Mouse (Mus musculus) spleen, adult 2 months (tissue): ENCODE results near the gene Enah. TPM values are rescaled to one million over a fixed set of nuclear protein-coding genes. Genes with fewer than 3 reads are reported as not detected.

ENCODE experiments used
- DNase-seq, 2 experiments: peaks; one replicate each; pipeline versions ENCODE4 v3.0.0 to v3.0.0-alpha.2; 2012 to 2021; ENCODE audit warnings: low spot score in 2 of 2, low read depth in 1 of 2
- H3K27ac ChIP-seq: fragments of 200-500 bp; 2 replicates; pipeline ENCODE4 v1.5.1; 2012; ENCODE audit warnings: low read length, inconsistent platforms; ENCODE audit not compliant: insufficient read depth
- H3K27me3 ChIP-seq: fragments of 200-500 bp; 2 replicates; pipeline ENCODE4 v1.6.1; 2012; ENCODE audit warnings: mild to moderate bottlenecking, moderate library complexity, low read length, inconsistent platforms; ENCODE audit not compliant: control insufficient read depth, insufficient read depth
- H3K36me3 ChIP-seq: fragments of 200-500 bp; 2 replicates; pipeline ENCODE4 v1.6.1; 2012; ENCODE audit warnings: mild to moderate bottlenecking, low read length, inconsistent platforms; ENCODE audit not compliant: control insufficient read depth, insufficient read depth
- H3K4me1 ChIP-seq: fragments of 200-500 bp; 2 replicates; pipeline ENCODE4 v1.6.1; 2011; ENCODE audit warnings: inconsistent platforms; ENCODE audit not compliant: control insufficient read depth, insufficient read depth, insufficient read length
- H3K4me3 ChIP-seq: fragments of 200-500 bp; 2 replicates; pipeline ENCODE4 v1.5.1; 2011; ENCODE audit warnings: mild to moderate bottlenecking, inconsistent platforms; ENCODE audit not compliant: insufficient read depth, insufficient read length; ENCODE audit errors: extremely low read depth
- CTCF ChIP-seq: fragments of 200-500 bp; IDR thresholded peaks from 2 replicates; pipeline ENCODE4 v1.5.1; 2011; ENCODE audit warnings: mild to moderate bottlenecking, inconsistent platforms; ENCODE audit not compliant: insufficient read depth, insufficient read length, insufficient replicate concordance; ENCODE audit errors: extremely low read depth
- POLR2A ChIP-seq: fragments of 200-500 bp; IDR thresholded peaks from 2 replicates; pipeline ENCODE4 v1.6.1; 2011; ENCODE audit warnings: low read depth, low read length, inconsistent platforms
- WGBS: fragments of 180-500 bp; shearing (Covaris S2); methylation state at CpG from one replicate; pipeline ENCODE4 v1.1.7; 2018; 5-methylcytosine and 5-hydroxymethylcytosine counted together
- polyA plus RNA-seq: library from polyadenylated mRNA; depleted of rRNA; stranded (reverse); fragments of >200 nt; gene quantifications from 2 replicates; pipeline ENCODE4 v1.2.3, GENCODE M21; 2012

The Enah gene
- polyA plus RNA-seq, 1 experiment, result 1.5 TPM

GRCm38 (mm10) chr1:182019266-182019925 is 394 bp downstream of the Enah start:
- Histone ChIP-seq H3K36me3 (no peaks in the 10 kb centered on the region), H3K27me3 (peaks cover 19% of the 10 kb centered on the region), H3K4me1 (peaks cover 4% of the 10 kb centered on the region; the same call in 1 of the 2 replicates), H3K4me3 (peak overlapping the region; percentile 47), H3K27ac (no peak overlapping the region)
- WGBS, result 2% methylated on average over 74 of the region's 104 CpGs
- DNase-seq, result no peak
- TF ChIP-seq POLR2A (no peak), CTCF (no peak)

GRCm38 (mm10) chr1:182018397-182019265 is 1.2 kb downstream of the Enah start:
- H3K27ac ChIP-seq, result no peak overlapping the region
- no peaks in the 10 kb centered on the region for H3K36me3 ChIP-seq
- H3K4me3 ChIP-seq, result peak overlapping the region; percentile 47
- peaks cover 19% of the 10 kb centered on the region for H3K27me3 ChIP-seq
- H3K4me1 ChIP-seq, result peaks cover 4% of the 10 kb centered on the region; the same call in 1 of the 2 replicates
- no peak for TF ChIP-seq POLR2A
- no peak for TF ChIP-seq CTCF
- DNase-seq, result no peak
- WGBS, result 8% methylated on average over 29 of the region's 29 CpGs

GRCm38 (mm10) chr1:182005831-182006230 is 14.0 kb downstream of the Enah start:
- Histone ChIP-seq H3K4me3 (no peak overlapping the region), H3K27ac (no peak overlapping the region), H3K36me3 (no peaks in the 10 kb centered on the region), H3K4me1 (no peaks in the 10 kb centered on the region), H3K27me3 (no peaks in the 10 kb centered on the region)
- WGBS, result 6% methylated on average over 1 of the region's 1 CpGs
- no peak for DNase-seq
- TF ChIP-seq CTCF, result no peak
- TF ChIP-seq POLR2A, result no peak

- WGBS, result 92% methylated on average over 4 of the region's 4 CpGs
- H3K36me3 ChIP-seq, result no peaks in the 10 kb centered on the region
- no peak for TF ChIP-seq POLR2A
- no peak for TF ChIP-seq CTCF
- DNase-seq, result no peak
- no peaks in the 10 kb centered on the region for H3K27me3 ChIP-seq
- H3K27ac ChIP-seq, result no peak overlapping the region
- H3K4me1 ChIP-seq, result no peaks in the 10 kb centered on the region
- H3K4me3 ChIP-seq, result no peak overlapping the region
Measured at GRCm38 (mm10) chr1:181998673-181999072, 21.1 kb downstream of the Enah start.

GRCm38 (mm10) chr1:181997791-181998190 is 22.0 kb downstream of the Enah start:
- H3K4me3 ChIP-seq, result no peak overlapping the region
- TF ChIP-seq POLR2A (no peak), CTCF (no peak)
- H3K4me1 ChIP-seq, result no peaks in the 10 kb centered on the region
- no peaks in the 10 kb centered on the region for H3K36me3 ChIP-seq
- no peak for DNase-seq
- H3K27me3 ChIP-seq, result no peaks in the 10 kb centered on the region
- 87% methylated on average over 3 of the region's 3 CpGs for WGBS
- H3K27ac ChIP-seq, result no peak overlapping the region

- no peak for TF ChIP-seq CTCF
- no peak for TF ChIP-seq POLR2A
- DNase-seq, result no peak
- H3K4me1 ChIP-seq, result no peaks in the 10 kb centered on the region
- WGBS, result 80% methylated on average over 5 of the region's 5 CpGs
- no peak overlapping the region for H3K27ac ChIP-seq
- H3K36me3 ChIP-seq, result no peaks in the 10 kb centered on the region
- no peaks in the 10 kb centered on the region for H3K27me3 ChIP-seq
- no peak overlapping the region for H3K4me3 ChIP-seq
Measured at GRCm38 (mm10) chr1:181993597-181993996, 26.2 kb downstream of the Enah start.

- no peaks in the 10 kb centered on the region for H3K27me3 ChIP-seq
- H3K27ac ChIP-seq, result no peak overlapping the region
- no peak for TF ChIP-seq CTCF
- no peak for TF ChIP-seq POLR2A
- no peaks in the 10 kb centered on the region for H3K36me3 ChIP-seq
- DNase-seq, result no peak
- no peaks in the 10 kb centered on the region for H3K4me1 ChIP-seq
- no peak overlapping the region for H3K4me3 ChIP-seq
- 94% methylated on average over 2 of the region's 2 CpGs for WGBS
Measured at GRCm38 (mm10) chr1:181988367-181988766, 31.4 kb downstream of the Enah start.
